ENCODE assay signal across 8 mouse cellular contexts in the genomic region with DNA sequence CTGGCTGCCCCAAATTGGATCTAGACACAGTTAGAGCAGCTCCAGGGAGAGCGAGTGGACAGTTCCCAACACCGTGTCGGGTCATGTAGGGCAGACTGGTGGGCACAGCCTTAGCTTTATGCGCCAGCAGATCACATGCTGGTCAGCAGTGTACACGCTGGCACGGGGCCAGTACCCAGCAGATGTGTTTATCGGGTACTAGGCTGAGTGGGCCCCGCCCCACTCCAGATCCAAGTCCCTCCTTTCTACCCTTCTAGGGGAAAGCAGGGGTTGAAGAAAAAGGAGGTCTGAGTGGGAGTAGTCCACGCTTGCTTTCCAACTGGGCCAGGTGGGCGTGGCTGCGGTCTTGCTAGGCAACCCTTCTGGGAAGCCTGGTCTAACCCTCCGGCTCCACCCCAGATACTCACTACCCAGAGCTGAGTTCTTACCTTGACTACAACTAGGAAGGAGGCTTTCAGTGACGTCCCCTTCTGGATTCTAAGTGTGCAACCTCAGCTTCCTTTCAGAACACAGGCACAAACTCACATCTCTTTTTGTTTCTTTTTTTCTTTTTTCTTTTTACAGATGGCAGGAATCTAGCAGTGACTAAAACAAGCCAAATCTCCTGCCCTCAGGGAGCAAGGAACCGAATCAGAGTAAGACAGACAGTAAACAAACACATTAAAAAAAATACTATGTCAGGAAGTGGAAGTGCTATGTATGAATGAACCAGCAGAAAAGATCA. TPM values are rescaled to one million over a fixed set of nuclear protein-coding genes. Genes with fewer than 3 reads are reported as not detected.
DNase-seq lines count a peak whose midpoint lies in the region; ATAC-seq lines count a peak whose summit lies in the region.

No protein-coding gene starts in this region.

- 7% methylated on average over 14 of the region's 14 CpGs for WGBS in heart, embryonic 12.5 days
- 4% methylated on average over 14 of the region's 14 CpGs for WGBS in kidney, embryonic 15.5 days
- WGBS in liver, embryonic 15.5 days (ENCODE audit: insufficient replicate concordance), result 5% methylated on average over 14 of the region's 14 CpGs
- 5% methylated on average over 14 of the region's 14 CpGs for WGBS in stomach, embryonic 15.5 days

- no peaks in the 10 kb centered on the region for H3K9me3 ChIP-seq in heart, embryonic 12.5 days (replicated peaks)
- H3K9me3 ChIP-seq in kidney, embryonic 15.5 days (replicated peaks), result no peaks in the 10 kb centered on the region
- no peaks in the 10 kb centered on the region for H3K9me3 ChIP-seq in liver, embryonic 15.5 days (replicated peaks)
- no peaks in the 10 kb centered on the region for H3K9me3 ChIP-seq in stomach, embryonic 15.5 days

- H3K4me2 ChIP-seq in heart, embryonic 12.5 days, result peak overlapping the region; percentile 57
- peak overlapping the region; percentile 59 for H3K4me2 ChIP-seq in kidney, embryonic 15.5 days
- peak overlapping the region; percentile 77 for H3K4me2 ChIP-seq in liver, embryonic 15.5 days
- H3K4me2 ChIP-seq in stomach, embryonic 15.5 days, result peak overlapping the region; percentile 59

- DNase-seq in B cell, adult 2 months, result peak; percentile 72 to 73
- DNase-seq in adrenal gland, postnatal 36 days, result peak; percentile 92
- peak; percentile 42 for DNase-seq in neural tube, embryonic 10.5 days (ENCODE audit: extremely low spot score, low spot score)

- H3K27ac ChIP-seq in heart, embryonic 12.5 days (ENCODE audit: poor library complexity, severe bottlenecking), result peak overlapping the region; percentile 95
- H3K27ac ChIP-seq in kidney, embryonic 15.5 days, result peak overlapping the region; percentile 99
- H3K27ac ChIP-seq in liver, embryonic 15.5 days (replicated peaks), result peak overlapping the region; percentile 85
- peak overlapping the region; percentile 99 for H3K27ac ChIP-seq in stomach, embryonic 15.5 days

- peaks cover 67% of the 10 kb centered on the region for H3K4me1 ChIP-seq in heart, embryonic 12.5 days (replicated peaks)
- peaks cover 58% of the 10 kb centered on the region for H3K4me1 ChIP-seq in kidney, embryonic 15.5 days
- peaks cover 59% of the 10 kb centered on the region for H3K4me1 ChIP-seq in liver, embryonic 15.5 days (replicated peaks)
- H3K4me1 ChIP-seq in stomach, embryonic 15.5 days, result peaks cover 36% of the 10 kb centered on the region

- peak; percentile 86 for ATAC-seq in erythroblast, adult 5-6 weeks (replicated peaks; ENCODE audit: low FRiP score, poor library complexity, severe bottlenecking)
- peak; percentile 74 for ATAC-seq in heart, embryonic 12.5 days (ENCODE audit: insufficient number of reproducible peaks, low FRiP score)
- peak; percentile 61 for ATAC-seq in kidney, embryonic 15.5 days (replicated peaks; ENCODE audit: low FRiP score)
- ATAC-seq in liver, embryonic 15.5 days (ENCODE audit: insufficient read depth), result peak; percentile 88
- ATAC-seq in stomach, embryonic 15.5 days (ENCODE audit: insufficient read depth, low FRiP score, low read depth), result peak; percentile 75

- 0 out of 2 replicates have a peak overlapping the region, but pooled peaks have one; percentile 63 for H3K9ac ChIP-seq in heart, embryonic 12.5 days
- peak overlapping the region; percentile 8; the same call in 1 of the 2 replicates for H3K9ac ChIP-seq in kidney, embryonic 15.5 days
- 0 out of 2 replicates have a peak overlapping the region, but pooled peaks have one; percentile 50 for H3K9ac ChIP-seq in liver, embryonic 15.5 days
- H3K9ac ChIP-seq in stomach, embryonic 15.5 days, result no peak overlapping the region

- H3K27me3 ChIP-seq in heart, embryonic 12.5 days (replicated peaks), result no peaks in the 10 kb centered on the region
- H3K27me3 ChIP-seq in kidney, embryonic 15.5 days, result no peaks in the 10 kb centered on the region
- no peaks in the 10 kb centered on the region for H3K27me3 ChIP-seq in liver, embryonic 15.5 days
- no peaks in the 10 kb centered on the region for H3K27me3 ChIP-seq in stomach, embryonic 15.5 days (replicated peaks)

- H3K36me3 ChIP-seq in heart, embryonic 12.5 days, result no peaks in the 10 kb centered on the region
- H3K36me3 ChIP-seq in kidney, embryonic 15.5 days, result no peaks in the 10 kb centered on the region
- H3K36me3 ChIP-seq in liver, embryonic 15.5 days (replicated peaks), result no peaks in the 10 kb centered on the region
- H3K36me3 ChIP-seq in stomach, embryonic 15.5 days, result no peaks in the 10 kb centered on the region

- H3K4me3 ChIP-seq in heart, embryonic 12.5 days, result no peak overlapping the region
- peak overlapping the region; percentile 30; the same call in 1 of the 2 replicates for H3K4me3 ChIP-seq in kidney, embryonic 15.5 days (replicated peaks)
- peak overlapping the region; percentile 7; the same call in 1 of the 2 replicates for H3K4me3 ChIP-seq in liver, embryonic 15.5 days (replicated peaks)
- H3K4me3 ChIP-seq in stomach, embryonic 15.5 days (replicated peaks), result no peak overlapping the region

RNA-seq across cellular contexts. Expression of a gene that starts 59.6 kb away (rescaled TPM):
- 10 to 100 TPM; 47.3 to 64.5 TPM for total RNA-seq in adrenal gland, postnatal 36 days (2021)
- total RNA-seq in erythroblast, adult 5-6 weeks (2015; ENCODE audit: low replicate concordance), result 0.21 and 0.77 TPM in 2 replicates
- 0.42 TPM in 1 of 2 replicates, not detected in the other for total RNA-seq in erythroblast, adult 5-6 weeks (2017; ENCODE audit: low replicate concordance)
- 57.8 and 59.5 TPM in 2 replicates for polyA plus RNA-seq in heart, embryonic 12.5 days (2016; fragmentation: Nextera tagmentation; extraction: Ambion mirVana)
- polyA plus RNA-seq in kidney, embryonic 15.5 days (2015; fragmentation: Nextera tagmentation; extraction: Ambion mirVana), result 40.7 and 43.9 TPM in 2 replicates
- polyA plus RNA-seq in liver, embryonic 15.5 days (2015; fragmentation: Nextera tagmentation; extraction: Ambion mirVana), result 2.8 and 3.1 TPM in 2 replicates
- polyA plus RNA-seq in stomach, embryonic 15.5 days (2015; fragmentation: Nextera tagmentation; extraction: Ambion mirVana), result 28.4 and 29.3 TPM in 2 replicates

Comparison
In these comparisons a context has a peak if more than half of its experiments do, and no peak if none do; other contexts are left out.
1. DNase-seq: peak in every context shown above with its lines; median percentile 92 in adrenal gland, postnatal 36 days; 72 in B cell, adult 2 months; 42 in neural tube, embryonic 10.5 days.
2. H3K4me3 ChIP-seq: peak in kidney, embryonic 15.5 days (single experiment) and liver, embryonic 15.5 days (single experiment); none in heart, embryonic 12.5 days (single experiment) and stomach, embryonic 15.5 days (single experiment).
3. Peak in every context shown above with its lines, with median percentiles within 50 percentile points of each other: ATAC-seq, H3K27ac ChIP-seq and H3K4me2 ChIP-seq.